Mouse (Mus musculus): ENCODE measurements around the gene Adamts12.

Gene Adamts12

GRCm38 (mm10) chr15:11075726-11076361 is 11.3 kb downstream of the Adamts12 start:
- DNase-seq (ENCODE audit: low read depth, low spot score): no peak

GRCm38 (mm10) chr15:11082961-11083569 is 18.5 kb downstream of the Adamts12 start:
- DNase-seq (ENCODE audit: low read depth, low spot score): no peak

- DNase-seq (ENCODE audit: low read depth, low spot score): no peak
These were observed 19.1 kb downstream of the Adamts12 start for GRCm38 (mm10) chr15:11083678-11084077.

GRCm38 (mm10) chr15:11084241-11084992 is 19.8 kb downstream of the Adamts12 start:
- DNase-seq (ENCODE audit: low read depth, low spot score): no peak

GRCm38 (mm10) chr15:11084993-11085365 is 20.4 kb downstream of the Adamts12 start:
- no peak for DNase-seq (ENCODE audit: low read depth, low spot score)

- DNase-seq (ENCODE audit: low read depth, low spot score): no peak
These were observed 24.9 kb downstream of the Adamts12 start for GRCm38 (mm10) chr15:11089494-11089893.

- DNase-seq (ENCODE audit: low read depth, low spot score): no peak
These were observed 31.0 kb downstream of the Adamts12 start for GRCm38 (mm10) chr15:11095566-11095965.

GRCm38 (mm10) chr15:11097967-11098702 is 33.5 kb downstream of the Adamts12 start:
- DNase-seq (ENCODE audit: low read depth, low spot score): no peak

- DNase-seq (ENCODE audit: low read depth, low spot score): no peak
These were observed 34.4 kb downstream of the Adamts12 start for GRCm38 (mm10) chr15:11098940-11099339.

GRCm38 (mm10) chr15:11100917-11101316 is 36.3 kb downstream of the Adamts12 start:
- DNase-seq (ENCODE audit: low read depth, low spot score): no peak

- DNase-seq (ENCODE audit: low read depth, low spot score): no peak
These were observed 40.5 kb downstream of the Adamts12 start for GRCm38 (mm10) chr15:11105101-11105500.

GRCm38 (mm10) chr15:11107376-11107775 is 42.8 kb downstream of the Adamts12 start:
- DNase-seq (ENCODE audit: low read depth, low spot score): no peak

- no peak for DNase-seq (ENCODE audit: low read depth, low spot score)
These were observed 50.1 kb downstream of the Adamts12 start for GRCm38 (mm10) chr15:11114631-11115197.

- no peak for DNase-seq (ENCODE audit: low read depth, low spot score)
These were observed 51.7 kb downstream of the Adamts12 start for GRCm38 (mm10) chr15:11116303-11116702.

GRCm38 (mm10) chr15:11116853-11117252 is 52.3 kb downstream of the Adamts12 start:
- DNase-seq (ENCODE audit: low read depth, low spot score): no peak

- no peak for DNase-seq (ENCODE audit: low read depth, low spot score)
These were observed 53.8 kb downstream of the Adamts12 start for GRCm38 (mm10) chr15:11118371-11118770.

GRCm38 (mm10) chr15:11121721-11122120 is 57.1 kb downstream of the Adamts12 start:
- DNase-seq (ENCODE audit: low read depth, low spot score): no peak

- no peak for DNase-seq (ENCODE audit: low read depth, low spot score)
These were observed 60.8 kb downstream of the Adamts12 start for GRCm38 (mm10) chr15:11125361-11125760.

- no peak for DNase-seq (ENCODE audit: low read depth, low spot score)
These were observed 63.9 kb downstream of the Adamts12 start for GRCm38 (mm10) chr15:11128457-11128856.

- DNase-seq (ENCODE audit: low read depth, low spot score): no peak
These were observed 68.3 kb downstream of the Adamts12 start for GRCm38 (mm10) chr15:11132586-11133558.

GRCm38 (mm10) chr15:11145581-11145980 is 81.0 kb downstream of the Adamts12 start:
- no peak for DNase-seq (ENCODE audit: low read depth, low spot score)

Data from A20 (cell line).